Mouse (Mus musculus): Measurements from ENCODE around the gene Myd88.

Gene Myd88

GRCm38 (mm10) chr9:119297696-119298095 is 43.5 kb downstream of the Myd88 start:
- DNase-seq (ENCODE audit: inconsistent ontology term): no peak

GRCm38 (mm10) chr9:119290791-119291190 is 50.4 kb downstream of the Myd88 start:
- DNase-seq (ENCODE audit: inconsistent ontology term): no peak

Measured in Muller cell, postnatal 12 days (primary cell).